Mouse (Mus musculus) cerebellum, adult 11-12 months (tissue): ENCODE measurements around the gene Smagp.

Source experiments
- DNase-seq: peaks from one replicate; pipeline ENCODE4 v3.0.0; 2022

Smagp gene

DNA sequence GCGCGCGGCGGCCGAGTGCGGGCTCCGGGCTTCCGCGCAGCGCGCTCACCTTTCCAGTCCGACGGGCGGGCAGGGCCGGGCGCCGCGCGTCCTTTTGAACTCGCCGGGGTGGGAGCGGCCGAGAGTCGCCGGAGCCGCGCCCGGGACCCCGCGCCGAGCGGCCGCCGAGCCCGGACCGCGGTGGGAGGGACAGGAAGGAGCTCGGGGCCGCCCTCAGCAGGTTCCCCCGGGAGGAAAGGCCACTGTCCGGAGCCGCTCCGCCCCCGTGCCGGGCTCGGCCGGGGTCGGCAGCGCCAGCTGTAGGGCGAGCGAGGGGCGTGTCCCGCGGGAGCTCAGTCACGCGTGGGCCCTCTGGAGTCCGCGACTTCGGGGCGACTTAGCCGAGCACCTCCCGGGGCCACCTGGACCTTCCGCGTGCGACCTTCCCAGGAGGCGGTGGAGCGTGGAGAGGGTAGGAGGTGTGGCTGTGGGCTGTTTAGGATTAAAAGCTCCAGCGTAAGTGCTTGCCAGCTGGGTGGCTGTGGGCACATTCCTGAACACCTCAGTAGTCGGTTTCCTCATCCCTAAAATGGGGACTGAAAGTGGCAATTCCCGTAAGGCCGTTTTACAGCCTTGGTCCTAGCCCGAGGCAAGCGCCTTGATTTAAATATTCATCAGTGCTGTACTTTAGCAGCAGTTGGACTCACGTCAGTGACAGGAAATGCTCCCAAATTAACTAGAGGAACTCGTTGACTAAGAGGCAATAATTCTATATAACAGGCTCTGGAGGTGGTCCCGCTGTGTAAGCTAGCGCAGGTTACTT is at the start of gene Smagp:
TSS of gene Smagp (minus strand) at position 241 of the 802 bp plus-strand sequence.
- no peak for DNase-seq

DNA sequence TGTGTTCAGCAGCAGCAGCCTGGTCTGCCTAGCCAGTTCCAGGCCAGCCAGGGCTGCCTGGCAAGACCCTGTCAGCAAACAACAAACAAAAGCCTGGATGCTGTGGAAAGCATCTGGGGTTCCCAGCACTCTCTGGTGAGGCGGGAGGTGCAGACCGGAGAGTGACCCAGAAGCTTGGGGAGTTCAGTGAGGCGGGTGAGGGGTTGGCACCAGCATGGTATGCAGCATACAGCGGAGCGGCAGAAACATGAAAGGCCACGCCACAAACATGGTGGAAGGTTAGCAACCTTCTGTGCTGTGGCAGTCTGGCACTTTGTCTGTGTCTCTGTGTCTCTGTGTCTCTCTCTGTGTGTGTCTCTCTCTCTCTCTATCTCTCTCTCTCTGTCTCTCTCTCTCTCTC is 49.7 kb upstream of the Smagp start:
- no peak for DNase-seq

- no peak for DNase-seq
Measured at GRCm38 (mm10) chr15:100685849-100686248, 49.1 kb upstream of the Smagp start.

GRCm38 (mm10) chr15:100685255-100685654 is 48.5 kb upstream of the Smagp start:
- no peak for DNase-seq

DNA sequence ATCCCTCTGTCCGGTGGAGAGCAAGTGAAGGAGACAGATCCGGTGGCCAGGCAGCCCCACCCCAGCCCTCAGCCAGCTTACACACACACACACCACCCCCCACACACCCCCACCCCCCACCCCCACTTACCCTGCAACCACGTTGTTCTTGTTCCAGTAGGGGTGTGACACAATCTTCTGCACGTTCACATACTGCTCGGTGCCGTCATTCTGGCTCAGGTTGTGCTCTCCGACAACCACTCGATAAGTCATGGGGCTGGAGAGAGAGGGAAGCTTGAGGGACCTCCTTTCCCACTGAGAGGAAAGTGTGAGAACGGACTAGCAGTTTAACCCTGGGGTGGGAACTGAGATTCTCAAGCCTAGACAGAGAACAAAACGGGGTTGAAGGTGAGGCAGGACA is 47.7 kb upstream of the Smagp start:
- DNase-seq, result no peak

DNA sequence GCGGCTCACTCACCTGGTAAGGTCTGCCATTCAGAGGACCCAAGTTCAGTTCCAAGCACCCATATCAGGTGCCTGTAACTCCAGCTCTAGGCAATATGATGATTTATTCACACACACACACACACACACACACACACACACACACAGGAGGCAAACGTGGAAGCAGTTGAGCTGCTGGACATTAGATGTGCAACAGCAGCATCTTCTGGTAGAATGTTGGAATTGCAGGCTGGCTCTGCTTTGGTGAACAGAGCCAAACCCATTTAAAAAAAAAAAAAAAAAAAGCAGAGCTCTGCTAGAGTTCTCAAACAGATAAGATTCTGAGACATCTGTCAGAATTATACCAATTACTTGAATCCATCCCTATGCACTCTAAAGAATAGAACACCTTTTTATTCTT is 46.3 kb upstream of the Smagp start:
- DNase-seq, result peak; percentile 56

DNA sequence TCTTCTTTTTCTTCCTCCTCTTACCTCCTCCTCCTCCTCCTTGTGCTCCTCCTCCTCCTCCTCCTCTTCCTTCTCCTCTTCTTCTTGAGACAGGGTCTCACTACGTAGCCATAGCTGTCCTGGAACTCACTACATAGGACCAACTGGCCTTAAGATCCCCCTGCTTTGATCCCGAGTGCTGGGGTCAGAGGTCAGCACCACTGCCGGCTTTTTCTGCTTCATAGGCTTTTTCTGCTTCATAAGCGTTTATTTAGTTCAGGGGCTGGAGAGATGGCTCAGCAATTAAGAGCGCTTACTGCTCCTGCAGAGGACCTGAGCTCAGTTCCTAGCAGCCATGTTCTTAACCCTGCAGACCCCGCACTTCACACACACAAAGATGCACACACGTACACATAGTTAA is 45.0 kb upstream of the Smagp start:
- no peak for DNase-seq

- no peak for DNase-seq
Measured at GRCm38 (mm10) chr15:100680381-100680780, 43.6 kb upstream of the Smagp start.

GRCm38 (mm10) chr15:100679005-100679404 is 42.3 kb upstream of the Smagp start:
- DNase-seq, result no peak

DNA sequence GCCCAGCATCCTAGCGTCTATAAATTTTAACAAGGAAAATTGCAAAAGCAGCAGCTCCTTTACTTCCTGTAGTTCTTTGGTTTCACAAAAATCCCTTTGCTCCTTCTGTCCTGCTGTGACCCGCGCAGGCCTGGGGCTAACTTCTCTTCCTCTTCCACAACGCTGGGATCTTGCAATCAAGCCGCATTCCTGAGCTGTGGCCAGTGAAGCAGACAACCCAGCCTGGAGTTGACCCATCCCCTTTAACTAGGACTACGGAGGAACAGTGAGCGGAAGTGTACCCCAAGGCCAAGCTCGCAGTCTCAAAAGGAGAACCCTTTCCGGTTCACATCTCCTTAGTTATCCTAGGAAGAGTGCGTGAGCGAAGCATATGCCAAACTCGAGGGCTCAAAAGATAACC is 41.8 kb upstream of the Smagp start:
- DNase-seq, result no peak

GRCm38 (mm10) chr15:100677675-100678074 is 40.9 kb upstream of the Smagp start:
- DNase-seq, result no peak

GRCm38 (mm10) chr15:100676521-100676920 is 39.8 kb upstream of the Smagp start:
- no peak for DNase-seq

DNA sequence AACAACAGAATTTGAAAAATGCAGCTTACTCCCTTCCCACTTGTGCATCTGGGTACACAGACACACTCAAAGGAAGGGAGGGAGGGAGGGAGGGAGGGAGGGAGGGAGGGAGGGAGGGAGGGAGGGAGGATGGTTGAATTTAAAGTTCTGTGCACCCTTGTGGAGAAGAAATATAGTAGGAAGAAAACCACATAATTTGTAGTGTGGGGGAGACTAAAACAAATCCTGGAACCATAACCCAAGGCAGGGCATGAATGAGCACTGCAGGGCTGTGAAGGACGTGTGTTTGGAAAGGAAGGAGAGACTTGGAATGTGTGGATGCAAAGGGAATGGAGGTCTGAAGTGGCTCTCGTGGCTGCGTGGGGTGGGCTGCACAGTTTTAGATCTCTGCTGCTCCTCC is 38.7 kb upstream of the Smagp start:
- DNase-seq, result no peak

GRCm38 (mm10) chr15:100674566-100674965 is 37.8 kb upstream of the Smagp start:
- no peak for DNase-seq

DNA sequence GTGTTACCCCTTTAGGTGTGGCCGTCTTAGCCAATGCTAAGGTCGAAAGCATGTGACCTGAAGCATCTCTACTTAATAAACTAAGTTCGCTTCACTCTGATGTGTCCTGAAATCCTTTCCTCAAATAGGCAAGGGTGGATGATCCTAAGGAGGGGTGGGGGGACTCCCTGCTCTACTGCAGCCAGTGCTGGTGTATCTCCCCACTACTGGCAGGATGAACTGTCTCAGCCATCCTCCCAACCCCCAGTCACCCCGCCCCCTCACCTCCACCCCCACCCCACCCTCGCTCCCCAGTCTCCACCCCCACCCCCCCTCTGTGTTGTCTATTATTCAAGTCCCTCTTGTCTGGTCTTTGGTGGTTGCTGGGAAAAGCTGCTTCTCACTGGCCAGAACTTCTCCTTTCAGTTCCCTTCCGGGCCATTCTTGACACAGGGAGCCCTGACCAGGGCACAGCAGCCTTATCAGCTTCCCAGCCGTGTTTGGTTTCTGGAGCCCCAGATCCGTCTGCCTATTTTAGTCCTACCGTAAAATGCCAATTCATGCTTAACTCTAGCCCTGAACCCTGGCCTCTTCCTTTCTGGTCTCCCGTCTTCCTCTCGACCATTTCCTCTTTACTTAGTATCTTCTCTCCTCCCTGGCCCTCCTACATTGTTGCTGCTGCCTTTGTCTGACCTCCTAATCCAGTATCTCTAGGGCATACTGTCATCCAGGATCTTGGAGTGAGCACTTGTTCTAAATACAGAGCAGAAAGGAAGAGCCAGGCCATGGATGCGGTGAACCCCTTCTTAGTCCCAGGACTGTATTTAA is 37.0 kb upstream of the Smagp start:
- DNase-seq, result no peak

GRCm38 (mm10) chr15:100670833-100671232 is 34.1 kb upstream of the Smagp start:
- no peak for DNase-seq

DNA sequence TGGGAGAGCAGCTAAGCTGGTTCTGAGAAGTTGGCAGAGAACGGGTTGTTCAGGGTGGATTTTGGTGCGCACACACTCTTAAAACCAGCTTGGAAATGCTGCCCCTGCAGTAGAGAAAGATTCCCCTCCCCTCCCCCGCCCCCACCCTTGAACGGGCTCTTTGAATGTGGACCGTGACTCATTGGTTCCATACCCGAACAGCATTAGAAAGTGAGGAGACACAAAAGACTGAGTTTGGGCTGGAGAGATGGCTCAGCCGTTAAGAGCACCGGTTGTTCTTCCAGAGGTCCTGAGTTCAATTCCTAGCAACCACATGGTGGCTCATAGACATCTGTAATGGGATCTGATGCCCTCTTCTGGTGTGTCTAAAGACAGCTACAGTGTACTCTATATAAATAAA is 33.3 kb upstream of the Smagp start:
- no peak for DNase-seq

DNA sequence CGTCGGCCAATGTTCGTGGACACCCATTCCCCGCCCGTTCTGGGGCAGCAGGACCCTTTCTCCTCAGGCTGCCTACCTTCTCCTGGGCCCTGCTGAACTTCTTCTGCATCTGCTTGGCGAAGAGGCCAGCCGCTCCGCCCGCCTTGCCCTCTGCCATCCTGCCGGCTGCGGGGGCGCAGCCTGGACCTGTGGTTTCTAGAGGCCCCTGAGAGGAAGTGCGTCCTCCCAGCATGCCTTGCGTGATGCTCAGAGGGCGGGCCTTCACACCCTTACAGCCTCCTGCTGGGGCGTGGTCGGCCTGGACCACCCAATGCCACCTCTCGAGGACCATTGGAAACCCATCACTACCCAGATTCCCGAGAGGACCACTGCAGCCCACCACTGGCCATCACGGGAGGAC is 32.6 kb upstream of the Smagp start, which contains the start of gene Bin2:
TSS of gene Bin2 (minus strand) at position 217 of the 400 bp plus-strand sequence.
- DNase-seq, result no peak

DNA sequence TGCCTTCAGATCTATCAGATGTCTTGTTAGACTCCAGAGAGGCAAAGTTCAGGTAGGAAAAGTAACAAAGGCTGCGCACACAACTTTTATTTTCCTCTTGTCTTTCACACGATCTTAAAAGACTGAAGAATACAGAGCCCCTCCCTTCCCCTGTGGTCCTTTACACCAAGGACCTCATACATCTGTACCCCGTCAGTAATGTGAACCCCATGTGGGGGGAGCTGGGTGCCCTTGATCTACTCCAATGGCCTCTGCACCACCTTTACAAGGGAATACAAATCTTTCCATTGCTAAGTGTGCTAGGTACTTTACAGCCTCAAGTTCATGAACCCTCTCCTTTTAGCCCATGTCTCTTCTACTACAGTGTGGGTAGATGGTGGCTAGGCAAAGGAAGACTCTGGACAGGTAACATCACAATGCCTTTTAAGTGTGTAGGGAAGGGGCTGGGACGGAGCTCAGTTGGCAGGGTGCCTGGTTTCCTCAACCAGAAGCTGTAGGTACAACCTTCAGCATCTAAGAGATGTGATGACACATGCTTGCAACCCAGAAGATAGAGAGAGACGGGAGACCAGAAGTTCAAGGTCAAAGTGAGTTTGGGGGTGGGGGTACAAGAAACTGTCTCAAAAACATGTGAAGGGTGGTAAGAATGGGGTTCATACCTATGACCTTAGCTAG is 31.3 kb upstream of the Smagp start:
- DNase-seq, result no peak

DNA sequence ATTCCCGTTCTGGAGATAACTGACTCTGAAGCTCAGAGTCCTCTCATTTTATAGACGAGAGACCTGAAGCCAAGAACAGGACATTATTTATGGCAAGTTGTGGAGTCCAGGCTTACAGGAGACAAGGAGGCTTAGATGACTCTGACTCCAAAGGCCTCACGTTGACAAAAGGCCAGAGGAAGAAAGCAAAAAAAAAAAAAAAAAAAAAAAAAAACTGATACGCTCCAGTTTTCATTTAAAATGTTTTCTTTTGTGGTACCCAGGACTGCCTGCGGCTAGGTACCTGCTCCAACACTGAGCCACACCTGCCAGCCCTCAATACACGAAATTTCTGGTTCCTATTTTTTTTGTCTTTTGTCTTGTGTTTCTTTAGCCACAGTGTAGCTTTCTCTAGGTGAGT is 30.7 kb upstream of the Smagp start:
- DNase-seq, result no peak

DNA sequence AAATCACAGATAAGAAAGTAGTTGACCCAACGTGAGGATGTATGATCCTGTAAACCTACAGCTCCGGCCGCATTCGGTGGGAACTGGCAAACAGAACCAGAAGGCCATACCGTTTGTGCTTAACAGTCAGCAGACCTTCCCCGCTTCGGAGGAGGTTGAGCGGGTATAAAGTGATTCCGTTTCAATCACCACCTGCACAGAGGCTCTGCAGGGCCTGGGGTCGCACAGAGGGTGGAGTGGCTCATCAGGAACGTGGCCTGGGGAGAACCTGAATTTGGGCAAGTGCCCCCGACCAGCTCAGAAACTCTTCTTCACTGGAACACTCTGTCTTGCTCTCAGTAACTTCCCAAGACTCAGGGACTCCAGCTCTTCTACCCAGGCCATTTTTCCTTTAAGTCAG is 30.1 kb upstream of the Smagp start:
- no peak for DNase-seq

DNA sequence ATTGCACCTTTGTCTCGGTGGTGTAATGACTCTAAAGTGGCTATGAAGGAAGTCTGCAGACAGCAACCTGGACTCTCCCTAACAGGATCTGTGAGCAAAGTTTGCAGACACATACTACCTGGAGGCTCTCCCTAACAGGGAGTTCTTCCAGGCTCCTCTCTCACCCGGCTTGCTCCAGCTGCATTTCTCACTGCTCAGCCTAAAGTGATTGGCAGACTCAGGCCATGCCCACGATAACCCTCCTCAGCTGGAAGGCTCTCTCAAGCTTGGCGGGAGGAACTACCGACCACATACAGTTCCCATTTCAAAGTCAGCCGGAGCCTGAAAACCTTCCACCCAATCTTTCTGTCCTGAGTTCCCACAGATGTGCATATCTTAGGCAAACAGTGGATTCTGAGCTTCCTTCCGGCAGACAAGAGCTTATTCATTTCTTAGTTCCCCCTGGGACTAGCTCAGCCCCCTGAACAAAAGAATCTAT is 29.5 kb upstream of the Smagp start:
- no peak for DNase-seq

DNA sequence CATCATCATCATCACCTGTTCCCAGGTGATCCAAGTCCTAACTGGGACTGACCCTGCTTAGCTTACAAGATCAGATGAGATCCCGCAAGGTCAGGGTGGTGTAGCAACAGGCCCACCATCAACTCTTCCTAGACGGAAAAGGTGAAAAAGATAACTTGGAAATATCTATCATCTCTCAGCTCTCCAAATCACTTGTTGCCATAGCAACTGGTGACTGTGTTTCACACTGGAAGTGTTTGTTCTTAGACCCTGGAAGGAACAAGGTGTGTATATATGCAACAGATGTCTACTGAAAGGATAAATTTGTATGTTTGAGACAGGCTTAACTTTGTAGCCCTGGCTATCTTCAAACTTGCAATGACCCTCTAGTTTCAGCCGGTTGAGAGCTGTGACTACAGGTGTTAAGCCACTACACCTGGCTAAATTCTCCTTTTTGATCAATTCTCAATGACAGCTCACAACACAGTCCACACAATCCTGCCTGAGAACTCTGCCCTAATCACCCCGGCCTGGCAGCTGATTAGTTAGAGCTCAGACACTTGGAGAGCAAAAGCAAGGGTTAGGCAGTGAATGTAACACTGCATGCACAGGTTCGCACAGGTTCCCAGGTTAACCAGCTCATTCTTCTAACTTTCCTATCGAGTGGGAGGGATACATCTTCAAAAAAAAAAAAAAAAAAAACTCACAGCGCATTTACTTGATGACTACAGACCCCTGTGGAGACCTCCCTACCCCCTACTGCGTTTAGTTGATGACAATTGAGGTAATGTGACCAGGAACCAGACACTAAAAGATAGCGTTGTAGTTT is 28.9 kb upstream of the Smagp start:
- DNase-seq, result no peak
